Mouse (Mus musculus): ENCODE data around the gene Slc39a8.
A peak's percentile ranks its signal among the peaks of the same experiment; 100 is the strongest.

The Slc39a8 gene

DNA sequence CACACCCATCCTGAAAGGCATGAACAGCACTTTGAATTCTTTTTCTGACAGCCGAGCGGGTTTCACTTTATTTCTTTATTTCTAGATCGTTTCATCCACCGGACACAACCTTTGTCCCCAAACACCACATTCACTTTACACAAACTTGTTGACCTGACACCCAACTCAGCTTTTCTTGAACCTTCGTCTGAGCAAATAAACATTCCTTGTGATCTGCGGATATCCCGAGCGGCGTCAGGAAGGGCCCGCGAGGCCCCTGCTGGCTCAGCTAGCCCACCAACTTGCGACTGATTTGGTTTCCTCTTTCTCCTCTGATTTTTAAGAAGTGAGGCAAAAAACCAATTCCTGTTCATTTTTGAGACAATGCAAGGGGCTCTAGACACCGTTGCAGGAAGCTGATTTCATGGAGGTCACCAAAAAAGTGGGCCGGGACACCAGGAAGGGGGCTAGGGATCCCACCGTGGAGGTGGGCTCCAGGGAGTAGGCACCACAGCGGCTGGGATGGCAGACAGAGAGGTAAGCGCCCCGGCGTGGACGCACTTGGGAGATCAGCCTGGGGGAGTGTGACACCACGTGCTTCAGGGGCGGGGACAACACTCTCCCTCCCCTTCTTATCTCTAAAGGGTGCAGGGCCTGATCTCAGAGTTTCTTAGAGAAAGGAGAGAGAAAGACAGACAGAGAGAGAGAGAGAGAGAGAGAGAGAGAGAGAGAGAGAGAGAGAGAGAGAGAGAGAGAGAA is at the start of gene Slc39a8:
Gene Slc39a8, plus strand, starts transcription at position 264 of the 738 bp plus-strand sequence.
- peak; percentile 60 for DNase-seq

DNA sequence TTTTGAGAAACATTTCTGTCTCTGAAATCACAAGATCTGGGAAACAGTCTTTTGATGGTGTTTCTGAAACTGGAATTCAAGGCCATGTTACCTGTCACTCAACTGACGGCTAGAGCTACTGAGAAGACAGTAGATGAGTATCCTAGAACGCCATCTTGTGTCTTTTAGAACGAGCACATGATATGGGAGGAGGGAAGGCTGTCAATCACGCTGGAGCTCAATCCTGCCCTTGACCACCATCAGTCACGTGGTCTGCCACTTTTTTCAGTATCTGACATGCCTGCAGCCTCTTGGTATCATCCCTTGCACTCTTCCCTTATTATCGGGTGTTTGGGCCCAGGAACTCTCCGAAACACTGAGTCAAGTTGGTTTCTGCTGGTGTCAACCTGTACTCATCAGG is 40.0 kb upstream of the Slc39a8 start:
- DNase-seq: no peak

DNA sequence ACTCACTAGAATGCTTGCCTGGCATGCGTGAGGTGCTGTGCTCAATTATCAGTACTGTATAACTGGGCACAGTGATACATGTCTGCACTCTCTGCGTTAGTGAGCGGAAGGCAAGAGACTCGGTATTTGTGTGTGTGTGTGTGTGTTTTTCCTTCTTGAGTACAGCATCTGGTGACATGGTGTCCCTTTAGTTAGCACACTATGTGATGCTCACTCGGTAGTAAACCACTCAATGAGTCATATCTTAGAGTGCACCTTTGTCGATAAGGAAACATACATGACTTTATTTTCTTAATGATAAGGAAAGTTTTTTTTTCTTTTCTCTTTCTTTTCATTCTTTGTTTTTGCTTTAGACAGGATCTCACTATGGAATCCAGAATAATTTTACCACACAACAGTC is 29.0 kb upstream of the Slc39a8 start:
- DNase-seq: no peak

DNA sequence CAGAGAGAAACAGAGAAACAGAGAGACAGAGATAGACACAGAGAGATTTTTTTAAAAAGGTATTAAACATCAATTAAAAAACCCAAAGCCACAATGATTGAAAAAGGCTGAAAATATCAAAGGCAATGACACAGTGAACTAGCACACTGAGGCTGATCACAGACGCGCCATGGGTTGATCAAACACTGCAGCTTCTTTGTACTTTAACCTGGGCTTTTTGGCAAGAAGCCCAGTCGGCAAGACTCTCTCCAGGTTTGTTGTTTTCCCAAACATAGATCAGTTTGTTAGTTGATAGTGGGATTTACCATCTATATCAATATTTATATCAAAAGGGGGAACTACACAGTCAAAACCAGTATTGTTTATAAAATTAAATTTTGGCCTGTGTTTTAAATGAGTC is 26.8 kb upstream of the Slc39a8 start:
- DNase-seq: no peak

DNA sequence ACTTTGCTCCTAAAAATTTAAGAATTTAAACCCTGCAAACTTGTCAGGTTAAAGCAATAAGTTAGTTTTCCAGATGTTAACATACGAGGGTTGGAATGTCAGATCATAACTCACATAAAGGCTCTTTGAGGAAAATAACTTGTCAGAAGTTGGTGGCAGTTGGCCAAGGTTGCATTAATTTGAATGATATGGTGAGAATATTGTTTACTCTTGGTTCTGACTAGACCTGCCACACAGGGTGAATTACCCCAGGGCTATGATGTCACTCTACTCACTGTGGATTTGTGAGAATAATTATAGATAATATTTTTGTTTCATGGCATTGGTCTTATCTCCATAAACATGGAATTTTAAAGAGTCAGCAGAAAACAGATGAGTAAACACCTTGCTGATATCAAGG is 26.4 kb upstream of the Slc39a8 start:
- no peak for DNase-seq

DNA sequence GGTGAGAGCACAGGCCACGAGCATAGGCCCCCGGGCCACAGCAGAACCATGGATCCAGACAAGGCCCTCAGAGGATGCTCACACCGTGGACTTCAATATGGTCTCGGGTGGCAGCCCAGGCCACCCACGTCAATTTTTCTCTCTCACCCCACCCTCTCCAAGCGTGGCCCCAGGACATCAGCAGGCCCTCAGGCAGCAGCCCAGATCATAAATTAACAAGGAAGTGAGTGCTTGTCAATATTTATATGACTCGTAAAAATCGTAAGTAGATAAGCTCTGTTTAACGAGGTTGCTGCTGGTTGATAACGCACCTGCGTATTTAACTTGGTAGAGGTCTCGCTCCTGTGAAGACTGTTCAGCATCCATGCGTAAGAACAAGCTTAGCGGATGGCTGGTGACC is 10.4 kb upstream of the Slc39a8 start:
- DNase-seq: no peak

DNA sequence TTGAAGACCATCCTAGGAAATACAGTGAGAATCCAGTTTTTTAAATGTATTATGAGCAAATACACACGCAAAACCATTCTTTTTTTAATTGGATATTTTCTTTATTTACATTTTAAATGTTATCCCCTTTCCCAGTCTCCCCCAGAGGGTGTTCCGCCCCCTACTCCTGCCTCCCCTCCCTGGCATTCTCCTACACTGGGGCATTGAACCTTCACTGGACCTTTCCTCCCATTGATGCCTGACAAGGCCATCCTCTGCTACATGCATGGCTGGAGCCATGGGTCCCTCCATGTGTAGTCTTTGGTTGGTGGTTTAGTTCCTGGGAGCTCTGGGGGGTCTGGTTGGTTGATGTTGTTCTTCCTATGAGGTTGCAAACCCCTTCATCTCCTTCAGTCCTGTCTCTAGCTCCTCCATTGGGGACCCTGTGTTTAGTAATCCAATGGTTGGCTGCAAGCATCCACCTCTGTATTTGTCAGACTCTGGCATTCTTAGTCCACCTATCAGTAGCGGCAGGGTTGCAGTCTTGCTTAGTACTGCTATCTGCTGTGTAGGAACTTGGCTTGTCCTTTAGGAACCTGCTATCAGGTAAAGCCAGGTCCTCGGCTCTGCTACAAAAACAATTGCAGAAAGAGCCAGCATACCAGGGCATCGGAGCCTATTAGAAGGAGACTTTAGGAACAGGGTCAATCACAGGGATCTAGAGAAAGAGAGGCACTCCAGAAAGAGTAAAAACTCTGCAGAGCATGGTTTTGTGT is 8.9 kb upstream of the Slc39a8 start:
- DNase-seq: no peak

DNA sequence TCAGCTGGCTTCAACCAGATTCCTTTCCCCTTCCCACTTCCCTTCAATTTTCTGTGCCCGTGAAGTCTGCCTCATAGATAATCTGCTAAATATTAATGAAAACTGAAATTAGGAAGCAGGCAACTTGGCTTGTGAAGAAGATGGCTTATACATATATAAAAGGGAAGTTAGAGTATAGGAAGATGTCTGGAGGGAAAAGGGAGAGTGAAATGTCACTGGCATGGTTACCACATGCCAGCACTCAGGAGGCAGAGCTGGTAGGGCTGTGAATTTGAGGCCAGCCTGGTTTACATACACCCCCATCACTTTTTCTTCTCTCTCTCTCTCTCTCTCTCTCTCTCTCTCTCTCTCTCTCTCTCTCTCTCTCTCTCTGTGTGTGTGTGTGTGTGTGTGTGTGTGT is 8.0 kb upstream of the Slc39a8 start:
- no peak for DNase-seq

DNA sequence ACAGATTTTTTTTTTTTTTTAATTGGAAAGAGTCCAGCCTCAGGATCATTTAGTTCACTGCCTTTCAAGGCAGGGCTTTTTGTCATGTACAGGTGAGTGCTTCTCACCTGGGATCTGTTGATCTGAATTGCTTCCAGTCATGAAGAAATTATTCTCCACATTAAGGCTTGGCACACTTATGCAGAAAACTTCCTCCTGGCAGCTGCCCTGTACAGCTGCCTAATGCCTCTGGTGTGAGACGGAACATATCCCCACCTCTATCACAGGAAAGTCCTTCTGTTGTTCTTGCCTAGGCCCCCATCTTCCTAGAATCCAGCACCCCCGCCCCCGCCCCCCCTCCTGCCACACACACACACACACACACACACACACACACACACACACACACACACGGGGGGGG is 643 bp upstream of the Slc39a8 start:
- no peak for DNase-seq

DNA sequence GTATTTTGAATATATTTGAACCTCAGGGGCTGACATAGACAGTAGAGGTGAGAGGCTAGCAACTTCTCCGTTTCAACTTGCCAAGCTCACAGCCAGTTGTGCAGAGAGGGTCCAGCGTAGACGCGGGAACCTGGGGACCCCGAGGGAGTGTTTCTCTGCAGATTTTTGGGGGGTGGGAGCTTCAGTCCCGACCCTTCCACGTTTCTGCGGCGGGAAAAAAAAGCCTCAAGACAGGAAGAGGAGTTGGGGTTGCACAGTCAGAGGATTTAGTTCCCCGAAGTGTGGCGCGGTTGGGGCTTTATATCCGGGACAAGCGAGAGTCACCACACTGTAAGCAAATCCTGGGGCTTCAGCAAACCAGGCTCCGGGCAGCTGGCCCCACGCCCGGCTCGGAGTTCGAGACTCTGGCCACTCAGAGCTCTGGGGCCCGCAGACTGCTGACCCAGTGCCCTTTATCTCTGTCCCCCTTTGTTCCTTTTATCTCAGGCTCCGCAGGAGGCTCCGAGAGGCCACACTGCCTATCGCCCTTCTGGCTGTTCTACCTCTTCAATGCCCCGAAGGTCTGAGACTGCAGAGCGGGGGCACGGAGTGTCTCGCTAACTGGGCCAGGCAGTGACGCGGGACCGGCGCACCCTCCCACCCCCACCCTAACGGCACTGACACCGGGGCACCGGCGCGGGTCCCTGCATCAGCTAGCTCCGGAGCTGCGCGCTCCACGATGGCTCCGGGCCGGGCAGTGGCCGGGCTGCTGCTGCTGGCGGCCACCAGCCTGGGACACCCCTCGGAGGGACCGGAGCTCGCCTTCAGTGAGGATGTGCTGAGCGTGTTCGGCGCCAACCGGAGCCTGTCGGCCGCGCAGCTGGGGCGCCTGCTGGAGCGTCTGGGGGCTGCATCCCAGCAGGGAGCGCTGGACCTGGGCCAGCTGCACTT is 940 bp downstream of the Slc39a8 start:
- peak; percentile 40 for DNase-seq

DNA sequence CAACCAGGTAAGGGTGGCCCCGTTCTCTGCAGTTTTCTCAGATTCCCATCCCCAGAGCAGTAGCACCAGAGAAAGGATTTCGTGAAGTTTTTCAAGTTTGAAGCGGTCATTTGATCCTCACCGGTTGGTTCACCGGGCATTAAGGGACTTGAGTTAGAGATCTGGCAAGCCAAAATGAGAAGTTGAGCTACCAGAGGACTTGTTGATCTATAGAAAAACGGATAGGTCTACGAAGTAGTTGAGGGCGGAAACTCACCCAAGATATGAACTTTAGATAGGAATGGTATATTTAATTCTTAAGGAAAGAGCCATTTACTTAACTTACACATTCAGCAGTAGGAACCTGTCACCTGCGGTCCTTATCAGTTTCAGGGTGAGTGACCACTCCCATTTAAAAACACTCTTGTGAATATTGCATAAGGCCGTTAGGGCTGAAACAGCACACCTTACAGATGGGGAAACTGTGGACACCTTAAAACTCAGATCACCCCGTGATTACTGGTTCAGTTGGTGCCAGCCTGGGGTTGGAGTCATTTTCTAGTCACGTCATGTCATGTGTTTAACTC is 1.7 kb downstream of the Slc39a8 start:
- DNase-seq: no peak

DNA sequence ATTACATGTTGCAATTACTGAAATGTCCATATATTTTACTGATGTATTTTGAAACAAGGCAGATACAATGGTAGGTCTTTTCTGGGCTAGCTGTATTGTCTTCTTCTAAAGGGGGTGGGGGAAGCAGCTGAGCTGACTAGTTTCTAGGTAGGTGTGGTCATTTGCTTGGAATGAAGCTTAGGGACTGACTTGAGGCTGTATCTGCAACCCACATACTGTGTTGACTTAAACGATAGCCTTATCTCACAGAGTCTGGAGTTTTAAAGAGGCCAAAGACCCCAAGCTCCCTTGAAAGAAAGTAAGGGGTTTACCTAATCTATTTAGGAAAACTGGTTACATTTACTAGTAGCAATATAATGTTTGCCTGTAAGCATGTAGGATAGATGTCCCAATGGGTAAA is 2.9 kb downstream of the Slc39a8 start:
- no peak for DNase-seq

DNA sequence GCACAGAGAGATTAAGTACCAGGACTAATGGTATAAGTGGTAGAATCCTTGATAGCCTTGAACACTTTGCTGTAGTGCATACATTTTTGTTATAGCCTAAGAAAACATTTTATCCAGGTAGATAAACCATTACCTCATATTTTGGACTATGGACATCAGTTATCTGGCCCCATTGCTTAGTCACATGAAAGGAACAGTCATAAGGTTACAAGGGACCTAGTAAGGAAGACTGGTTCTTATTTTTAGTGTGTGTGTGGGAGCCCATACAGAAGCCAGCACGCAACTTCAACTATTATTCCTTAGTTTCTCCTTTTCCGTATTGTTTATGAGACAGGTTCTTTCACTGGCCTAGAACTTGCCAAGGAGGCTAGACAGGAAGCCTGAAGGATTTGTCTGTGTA is 7.4 kb downstream of the Slc39a8 start:
- DNase-seq: no peak

DNA sequence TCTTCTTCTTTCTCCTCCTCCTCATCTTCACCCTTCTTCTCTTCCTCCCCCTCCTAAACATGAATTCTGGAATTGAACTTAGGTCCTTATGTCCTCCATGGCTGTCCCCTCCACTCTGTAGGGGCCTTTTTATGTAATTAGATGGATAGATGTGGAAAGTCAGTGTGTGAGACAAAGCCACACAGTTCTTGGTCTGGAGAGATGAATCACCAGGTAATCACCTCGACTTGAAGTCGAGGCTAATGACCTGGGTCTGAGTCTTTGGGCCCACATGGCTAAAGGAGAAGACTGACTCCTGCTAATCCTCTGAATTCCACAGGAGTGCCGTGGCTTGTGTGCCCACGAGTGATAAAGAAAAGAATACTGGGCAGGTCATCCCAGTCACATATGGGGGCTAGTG is 7.8 kb downstream of the Slc39a8 start:
- DNase-seq: no peak

DNA sequence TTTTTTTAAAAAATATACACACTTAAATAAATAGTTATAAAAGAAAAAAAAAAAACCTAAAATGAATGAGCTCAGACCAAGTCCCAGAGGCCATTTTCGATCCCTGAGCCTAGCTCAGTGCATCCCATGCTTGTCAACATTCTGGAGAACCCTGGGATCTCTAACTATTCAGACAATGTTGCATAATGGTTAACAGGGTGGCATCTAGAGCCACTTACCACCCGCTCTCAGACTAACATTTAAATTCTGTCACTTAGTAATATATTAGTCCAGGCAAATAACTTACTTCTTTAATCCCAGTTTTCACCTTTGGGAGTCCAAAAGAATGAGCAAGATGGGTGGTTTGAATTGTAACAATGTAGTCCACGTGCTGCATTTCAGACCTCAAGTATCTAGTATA is 9.9 kb downstream of the Slc39a8 start:
- DNase-seq: no peak

DNA sequence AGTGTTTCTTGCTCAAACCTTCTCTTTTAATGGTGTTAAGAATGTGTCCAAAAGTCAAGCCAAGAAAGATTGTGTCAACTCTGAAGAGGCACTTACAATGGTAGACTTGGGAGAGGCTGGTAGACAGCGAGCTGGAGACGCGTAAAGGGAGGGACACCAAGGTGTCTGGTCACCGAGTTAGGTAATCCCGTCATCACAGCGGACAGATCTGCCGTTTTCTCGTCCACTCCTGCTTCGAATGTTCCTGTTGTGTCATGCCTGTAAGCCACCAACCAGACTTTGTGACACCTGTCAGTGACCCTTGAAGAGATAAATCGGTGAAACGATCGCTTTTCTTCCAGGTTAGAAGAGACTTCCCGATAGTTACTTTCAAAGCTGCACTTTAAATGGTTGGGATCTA is 14.5 kb downstream of the Slc39a8 start:
- no peak for DNase-seq

DNA sequence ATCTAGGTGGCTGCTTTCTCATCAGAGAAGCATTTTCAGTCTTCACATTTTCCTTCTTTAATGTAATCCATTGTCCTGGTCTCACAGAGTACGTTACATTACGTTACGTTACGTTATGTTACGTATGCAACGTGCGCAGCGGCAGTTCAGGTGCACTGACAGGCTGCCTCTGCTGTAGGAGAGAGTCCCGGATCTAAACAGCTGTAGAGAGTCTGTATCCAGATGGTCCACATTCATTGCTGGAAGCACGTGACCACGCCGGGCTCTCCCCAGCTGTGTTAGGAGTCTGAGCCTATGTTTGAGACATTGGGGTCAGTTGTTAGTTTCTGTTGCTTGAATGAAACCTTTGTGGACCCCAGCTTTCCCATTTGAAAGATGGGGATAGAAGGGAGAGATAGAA is 15.1 kb downstream of the Slc39a8 start:
- DNase-seq: no peak

DNA sequence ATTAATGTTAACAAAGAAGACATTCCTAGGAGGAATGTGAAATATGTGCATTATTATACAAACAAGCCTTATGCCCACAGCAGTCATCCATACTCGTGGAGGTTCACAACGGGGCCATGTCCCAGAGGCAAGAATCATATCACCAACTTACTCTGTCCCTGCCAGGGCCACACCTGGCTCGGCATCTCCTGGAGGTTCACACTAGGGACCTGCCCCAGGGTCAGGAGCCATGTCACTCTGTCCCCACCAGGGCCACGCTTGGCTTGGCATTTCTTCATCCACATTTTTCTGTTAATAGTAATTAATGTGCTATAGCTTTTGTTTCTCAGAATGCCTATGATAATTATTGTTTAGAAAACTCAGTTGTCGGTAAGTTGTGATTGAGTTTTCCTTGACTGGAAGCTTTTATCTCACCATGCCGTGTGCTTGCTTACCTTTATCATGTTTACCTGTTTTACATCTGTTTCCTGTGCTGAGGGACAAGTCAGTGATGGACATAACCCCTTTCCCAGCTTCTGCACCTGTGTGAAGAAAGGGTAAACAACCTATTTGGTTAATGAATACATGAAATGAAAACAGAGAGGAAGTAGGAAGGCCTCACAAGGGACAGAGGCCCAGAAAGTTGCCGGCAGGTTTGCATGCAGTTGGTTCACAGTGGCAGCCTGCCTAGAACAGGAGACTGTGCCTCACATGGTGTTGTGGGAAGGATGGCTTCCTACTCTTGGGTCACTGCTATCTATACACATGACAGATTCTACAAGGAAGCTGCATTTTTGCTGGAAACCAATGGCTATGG is 16.8 kb downstream of the Slc39a8 start:
- DNase-seq: no peak

DNA sequence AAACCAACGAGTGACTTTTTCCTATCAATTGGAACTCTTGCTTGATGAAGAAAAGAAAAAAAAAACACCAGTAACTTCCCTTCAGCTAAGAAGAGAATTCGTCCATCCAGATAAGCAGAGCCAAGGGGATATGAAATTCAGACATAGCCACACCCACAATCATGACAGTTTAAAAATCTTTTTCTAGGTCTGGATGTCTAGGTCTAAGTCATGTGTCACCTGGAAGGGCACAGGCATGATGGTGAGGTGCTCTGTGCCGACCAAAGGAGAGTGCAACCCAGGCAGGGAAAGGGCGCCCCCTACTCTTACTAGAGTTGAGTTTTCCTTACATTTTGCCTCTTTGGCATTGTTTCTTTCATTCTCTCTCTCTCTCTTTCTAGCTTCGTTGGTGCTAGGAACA is 18.1 kb downstream of the Slc39a8 start:
- no peak for DNase-seq

DNA sequence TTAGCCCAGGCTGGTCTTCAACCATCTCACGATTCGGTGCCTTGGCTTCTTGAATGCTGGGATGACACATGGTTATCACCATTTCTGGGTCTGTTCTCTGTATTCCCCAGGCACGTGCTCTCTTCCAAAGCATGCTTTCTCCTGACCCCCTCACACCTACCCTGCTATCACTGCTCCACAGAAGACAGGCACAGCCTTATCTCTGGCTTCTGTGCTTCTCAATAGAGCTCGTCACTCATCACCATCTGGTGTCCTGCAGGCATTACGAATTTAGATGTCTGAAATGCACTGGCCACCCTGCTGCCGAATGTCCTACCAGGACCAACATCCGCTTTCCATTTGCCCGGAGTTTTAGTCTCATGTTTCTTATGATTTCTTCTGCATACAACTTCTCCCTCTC is 18.6 kb downstream of the Slc39a8 start:
- no peak for DNase-seq

DNA sequence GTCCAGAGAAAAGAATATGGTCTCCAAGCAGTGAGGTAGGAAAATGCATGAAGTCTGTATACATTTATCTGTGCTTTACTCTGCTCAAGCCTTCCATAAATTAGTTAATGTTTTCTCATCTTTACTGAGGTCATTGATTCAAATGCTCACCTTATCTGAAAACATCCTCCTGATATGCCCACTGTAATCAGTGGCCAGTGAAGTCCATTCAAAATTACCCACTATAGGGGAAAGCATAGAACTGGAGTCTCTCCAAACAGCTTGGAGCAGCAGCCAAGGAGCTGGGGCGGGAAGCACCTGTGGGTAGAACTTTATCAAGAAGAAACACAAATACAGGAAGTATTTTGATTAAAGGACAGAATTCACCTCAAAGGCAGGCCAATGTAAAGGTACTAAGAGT is 19.8 kb downstream of the Slc39a8 start:
- no peak for DNase-seq

DNA sequence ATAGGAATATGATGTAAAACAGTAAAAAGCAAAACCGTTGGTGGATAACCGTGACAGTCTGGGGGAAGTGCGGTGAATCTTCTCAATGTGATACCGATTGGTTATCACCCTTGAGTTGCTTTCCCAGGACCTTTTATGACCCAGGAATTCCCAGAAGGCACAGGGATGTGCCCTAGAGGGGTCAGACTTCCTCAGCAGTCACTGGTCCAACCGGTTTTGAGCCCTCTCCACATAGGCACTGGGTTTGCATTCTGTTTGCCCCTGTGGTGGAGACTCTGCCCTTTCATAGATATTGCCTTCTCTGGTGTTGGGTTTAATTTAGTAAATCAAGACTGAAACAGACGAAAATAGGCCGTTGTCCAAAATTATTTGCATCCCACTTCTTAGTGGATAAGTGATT is 20.8 kb downstream of the Slc39a8 start:
- DNase-seq: no peak
